Mouse (Mus musculus) limb, embryonic 12.5 days (tissue): ENCODE measurements around the gene Zfp784. TPM values are rescaled to one million over a fixed set of nuclear protein-coding genes. Genes with fewer than 3 reads are reported as not detected.
A peak's percentile ranks its signal among the peaks of the same experiment; 100 is the strongest.
"Not testable (repeated sequence)": the region's sequence is repeated elsewhere in the genome, so short reads cannot be mapped to it uniquely, and the experiment has no call there.

Experiments used
- ATAC-seq: fragments of 200-750 bp; cut with Nextera tagmentation; 2 replicates; pipeline ENCODE4 v1.8.0; 2017; ENCODE audit warnings: low read depth, moderate TSS enrichment; ENCODE audit not compliant: insufficient number of reproducible peaks, insufficient read depth, low FRiP score, low TSS enrichment
- H3K27ac ChIP-seq: fragments of 300-500 bp; sonication (generic); 2 replicates; pipeline ENCODE4 v1.5.1; 2016; ENCODE audit warnings: mild to moderate bottlenecking, moderate library complexity
- H3K27me3 ChIP-seq: fragments of 300-500 bp; sonication (generic); 2 replicates; pipeline ENCODE4 v1.6.1; 2016; ENCODE audit warnings: mild to moderate bottlenecking, moderate library complexity
- H3K36me3 ChIP-seq: fragments of 300-500 bp; sonication (generic); 2 replicates; pipeline ENCODE4 v1.6.1; 2016; ENCODE audit warnings: mild to moderate bottlenecking, moderate library complexity
- H3K4me1 ChIP-seq: fragments of 300-500 bp; sonication (generic); replicated peaks from 2 replicates; pipeline ENCODE4 v1.6.1; 2016
- H3K4me2 ChIP-seq: fragments of 300-500 bp; sonication (generic); 2 replicates; pipeline ENCODE4 v1.6.1; 2016; ENCODE audit warnings: mild to moderate bottlenecking, moderate library complexity
- H3K4me3 ChIP-seq: fragments of 300-500 bp; sonication (generic); replicated peaks from 2 replicates; pipeline ENCODE4 v1.5.1; 2016; ENCODE audit warnings: mild to moderate bottlenecking
- H3K9ac ChIP-seq: fragments of 300-500 bp; sonication (generic); replicated peaks from 2 replicates; pipeline ENCODE4 v1.6.1; 2016; ENCODE audit warnings: mild to moderate bottlenecking, moderate library complexity
- H3K9me3 ChIP-seq: fragments of 300-500 bp; sonication (generic); 2 replicates; pipeline ENCODE4 v1.6.1; 2016; ENCODE audit warnings: mild to moderate bottlenecking, moderate library complexity
- WGBS: fragments of 180-500 bp; shearing (Covaris S2); methylation state at CpG from one replicate; pipeline ENCODE4 v1.1.7; 2016; 5-methylcytosine and 5-hydroxymethylcytosine counted together
- polyA plus RNA-seq: library from polyadenylated mRNA; unstranded; fragments of >200 nt; fragmentation: Nextera tagmentation; extraction: Ambion mirVana; gene quantifications from 2 replicates; pipeline ENCODE4 v1.2.1, GENCODE M21; 2016

Zfp784 gene
- 4.7 and 5.2 TPM in 2 replicates for polyA plus RNA-seq

DNA sequence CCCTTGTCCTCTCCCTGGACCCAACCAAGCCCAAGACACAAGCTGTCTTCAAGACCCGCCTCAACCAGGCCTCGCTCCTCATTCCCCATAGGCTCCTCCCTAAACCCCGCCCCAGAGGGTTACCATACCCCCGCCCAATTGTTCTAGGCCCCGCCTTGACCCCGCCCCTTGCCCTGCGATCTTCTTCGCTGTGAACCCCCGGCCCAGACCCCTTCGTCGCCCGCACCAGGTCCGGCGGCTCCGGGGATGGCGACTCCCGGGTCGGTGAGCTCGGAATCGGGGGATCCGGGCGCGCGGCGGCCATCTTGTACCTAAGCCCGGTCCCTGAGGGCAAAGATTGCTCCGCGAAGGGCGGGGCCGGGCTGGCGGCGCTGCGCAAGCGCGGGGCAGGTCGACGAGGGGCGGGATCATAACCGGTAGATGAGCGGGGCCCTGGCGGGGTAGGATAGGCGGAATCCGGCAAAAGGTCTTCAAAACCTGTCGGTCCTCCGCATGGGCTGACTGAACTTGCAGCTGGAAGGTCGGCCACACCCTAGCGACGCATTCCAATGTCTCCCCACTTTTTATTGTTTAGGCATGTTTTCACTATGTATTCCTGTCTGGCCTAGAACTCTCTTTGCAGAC lies at the start of gene Zfp784:
Zfp784 (minus strand) TSS at position 338 of the 624 bp plus-strand sequence.
- Histone ChIP-seq H3K36me3 (peaks cover 46% of the 10 kb centered on the region), H3K27ac (peak within 1 kb of the TSS; percentile 95), H3K4me1 (peaks cover 5% of the 10 kb centered on the region; the same call in 1 of the 2 replicates), H3K27me3 (no peaks in the 10 kb centered on the region), H3K9me3 (peaks cover 30% of the 10 kb centered on the region; the same call in 1 of the 2 replicates), H3K4me2 (peak within 1 kb of the TSS; percentile 55), H3K4me3 (peak within 1 kb of the TSS; percentile 62), H3K9ac (peak within 1 kb of the TSS; percentile 76)
- peak; percentile 92 for ATAC-seq
- WGBS: under 1% methylated on average over 48 of the region's 48 CpGs

DNA sequence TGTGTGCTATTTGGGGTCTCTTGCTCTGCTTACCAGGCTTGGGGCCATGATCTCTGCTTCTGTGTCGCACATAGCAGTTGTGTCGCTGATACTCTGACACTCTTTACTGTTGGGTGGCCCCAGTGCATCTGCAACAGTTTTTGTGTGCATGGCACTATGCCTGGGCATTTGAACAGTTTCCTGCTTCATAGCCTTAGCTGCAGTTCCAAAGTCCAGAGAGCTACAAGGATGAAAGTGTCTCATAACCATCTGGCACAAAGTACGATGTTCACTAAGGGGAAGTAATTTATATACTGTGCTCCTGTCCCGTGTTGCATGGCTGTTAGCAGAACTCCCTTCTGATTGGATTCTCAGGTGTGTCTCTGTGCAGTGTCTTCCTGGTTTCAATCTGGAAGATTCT lies 49.6 kb upstream of the Zfp784 start:
- Histone ChIP-seq H3K36me3 (peaks cover 90% of the 10 kb centered on the region), H3K9ac (no peak overlapping the region), H3K4me2 (no peak overlapping the region), H3K27me3 (no peaks in the 10 kb centered on the region), H3K9me3 (no peaks in the 10 kb centered on the region), H3K27ac (no peak overlapping the region), H3K4me3 (no peak overlapping the region), H3K4me1 (peaks cover 15% of the 10 kb centered on the region)
- 86% methylated on average over 4 of the region's 4 CpGs for WGBS
- ATAC-seq: no peak

DNA sequence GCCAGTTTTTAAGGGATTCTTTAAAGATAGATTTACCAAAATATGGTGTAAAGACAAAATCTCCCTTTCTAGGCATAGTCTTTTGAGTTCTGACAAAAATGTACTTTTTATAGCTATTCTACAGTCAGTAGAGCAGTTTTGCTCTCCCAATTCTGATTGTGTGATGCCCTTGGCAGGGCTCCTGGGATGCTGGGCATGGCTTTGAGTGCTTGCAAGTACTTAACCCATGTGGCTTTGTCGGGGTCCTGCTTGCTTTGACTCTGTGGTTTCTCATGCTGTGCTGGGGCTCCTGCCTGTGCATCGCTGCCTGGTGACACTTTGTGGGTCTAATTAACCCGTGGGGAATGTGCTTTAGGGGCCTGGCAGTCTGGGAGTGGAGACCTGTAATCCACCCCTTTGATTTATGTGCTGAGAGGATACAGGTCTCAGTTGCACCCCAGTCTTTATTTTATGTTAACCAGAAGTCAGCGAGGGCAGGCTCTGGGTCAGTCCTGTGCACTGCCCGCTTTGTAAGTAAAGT lies 48.7 kb upstream of the Zfp784 start:
- Histone ChIP-seq H3K4me2 (no peak overlapping the region), H3K27me3 (no peaks in the 10 kb centered on the region), H3K27ac (no peak overlapping the region), H3K4me3 (no peak overlapping the region), H3K4me1 (peaks cover 17% of the 10 kb centered on the region), H3K36me3 (peaks cover 84% of the 10 kb centered on the region), H3K9me3 (no peaks in the 10 kb centered on the region), H3K9ac (no peak overlapping the region)
- 25% methylated on average over 5 of the region's 5 CpGs for WGBS
- no peak for ATAC-seq

DNA sequence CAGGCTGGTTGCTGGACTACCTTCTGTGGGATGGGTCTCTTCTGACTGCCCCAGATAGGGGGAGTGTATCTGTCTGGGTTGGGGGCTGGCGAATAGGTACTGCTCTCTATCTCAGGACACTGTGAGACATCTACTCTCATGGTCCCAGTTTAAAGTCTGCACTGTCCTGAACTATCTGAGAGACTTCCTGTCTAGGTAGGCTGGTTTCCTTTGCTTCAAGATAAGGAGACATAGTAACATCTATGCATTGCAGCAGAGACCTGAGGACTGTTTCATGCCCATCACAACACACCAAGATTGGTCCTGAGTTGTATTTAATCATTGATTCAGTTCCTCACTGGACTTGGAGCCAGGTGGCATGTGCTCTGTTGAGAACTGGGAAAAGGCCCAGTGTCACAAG lies 47.3 kb upstream of the Zfp784 start:
- 100% methylated on average over 1 of the region's 1 CpGs for WGBS
- peaks cover 71% of the 10 kb centered on the region for H3K36me3 ChIP-seq
- H3K9ac ChIP-seq: no peak overlapping the region
- ATAC-seq: no peak; the same call in 1 of the 2 replicates
- no peaks in the 10 kb centered on the region for H3K9me3 ChIP-seq
- no peaks in the 10 kb centered on the region for H3K27me3 ChIP-seq
- no peak overlapping the region for H3K4me2 ChIP-seq
- H3K4me1 ChIP-seq: peaks cover 29% of the 10 kb centered on the region
- H3K27ac ChIP-seq: no peak overlapping the region
- no peak overlapping the region for H3K4me3 ChIP-seq

DNA sequence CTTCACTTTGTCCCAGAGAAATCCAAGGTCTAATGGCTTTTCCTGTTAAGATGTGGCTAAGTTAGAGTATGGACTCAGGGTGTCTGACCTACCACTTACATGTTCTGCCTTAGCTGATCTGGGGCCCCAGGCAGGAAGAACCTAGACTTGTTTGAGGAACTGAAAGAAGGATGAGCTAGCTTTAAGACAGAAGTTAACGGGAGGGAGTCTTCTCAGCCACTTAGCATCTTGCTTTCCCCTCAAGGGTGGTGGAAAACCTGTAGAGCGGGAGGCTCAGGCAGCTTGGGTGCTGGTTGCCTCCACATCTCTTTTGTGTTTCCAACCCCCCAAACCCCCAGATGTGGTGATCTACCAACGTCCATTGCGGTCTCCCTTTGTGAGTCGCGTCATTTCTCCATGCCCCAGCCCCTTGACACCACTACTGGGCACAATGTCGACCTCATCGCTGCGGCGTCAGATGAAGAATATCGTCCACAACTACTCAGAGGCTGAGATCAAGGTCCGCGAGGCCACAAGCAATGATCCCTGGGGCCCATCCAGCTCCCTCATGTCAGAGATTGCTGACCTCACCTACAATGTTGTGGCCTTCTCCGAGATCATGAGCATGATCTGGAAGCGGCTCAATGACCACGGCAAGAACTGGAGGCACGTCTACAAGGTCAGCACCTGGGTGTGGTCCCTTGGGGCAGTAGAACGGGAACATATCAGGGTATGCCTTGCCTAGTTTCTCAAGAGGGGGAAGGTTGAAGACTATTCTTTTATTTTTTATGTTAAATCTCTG lies 45.3 kb upstream of the Zfp784 start:
- 92% methylated on average over 18 of the region's 18 CpGs for WGBS
- no peak for ATAC-seq
- Histone ChIP-seq H3K4me1 (peaks cover 29% of the 10 kb centered on the region), H3K27me3 (no peaks in the 10 kb centered on the region), H3K9me3 (no peaks in the 10 kb centered on the region), H3K4me2 (no peak overlapping the region), H3K27ac (no peak overlapping the region), H3K9ac (no peak overlapping the region), H3K4me3 (no peak overlapping the region), H3K36me3 (peaks cover 62% of the 10 kb centered on the region)

DNA sequence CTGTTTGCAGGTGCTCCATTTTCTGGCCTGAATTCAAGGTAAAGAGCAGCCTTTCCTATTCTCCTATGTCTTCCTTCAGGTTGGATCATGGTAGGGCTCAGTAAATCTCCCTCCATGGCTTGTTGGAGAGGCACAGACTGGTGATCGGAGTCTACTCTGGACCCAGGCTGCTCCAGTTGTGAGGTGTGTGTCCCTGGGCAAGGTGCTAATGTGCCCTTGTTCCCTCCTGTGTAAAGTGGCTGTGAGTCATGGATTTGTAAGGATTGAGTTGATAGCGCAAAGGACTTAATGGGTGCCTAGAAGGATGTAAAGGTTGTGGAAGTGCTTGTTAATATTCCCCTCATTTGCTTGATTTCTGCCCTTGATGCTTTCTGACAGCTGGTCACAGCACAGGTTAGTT lies 43.7 kb upstream of the Zfp784 start:
- H3K9ac ChIP-seq: no peak overlapping the region
- peak overlapping the region; percentile 69; the same call in 1 of the 2 replicates for H3K4me2 ChIP-seq
- 97% methylated on average over 2 of the region's 2 CpGs for WGBS
- ATAC-seq: no peak
- no peaks in the 10 kb centered on the region for H3K9me3 ChIP-seq
- no peaks in the 10 kb centered on the region for H3K27me3 ChIP-seq
- H3K36me3 ChIP-seq: peaks cover 63% of the 10 kb centered on the region
- H3K27ac ChIP-seq: no peak overlapping the region
- peaks cover 21% of the 10 kb centered on the region for H3K4me1 ChIP-seq
- H3K4me3 ChIP-seq: no peak overlapping the region

DNA sequence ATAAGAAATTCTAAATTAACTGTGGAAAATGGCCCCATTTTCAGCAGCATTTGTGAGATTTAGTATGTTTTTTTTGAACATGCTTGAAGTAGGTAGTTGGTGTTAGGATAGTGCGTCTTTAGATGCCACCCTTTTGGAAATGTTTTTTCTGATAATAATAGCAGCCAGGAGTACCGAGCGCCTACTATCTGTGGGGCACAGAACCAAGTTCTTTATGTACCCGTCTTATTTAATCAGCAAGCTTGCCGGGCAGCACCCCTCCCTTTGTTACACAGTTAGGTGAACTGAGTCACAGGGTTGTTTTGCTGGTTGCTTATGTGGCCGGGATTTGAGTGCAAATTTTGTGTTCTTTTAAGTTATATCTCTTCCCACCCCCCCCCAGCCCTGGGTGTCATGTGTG lies 43.0 kb upstream of the Zfp784 start:
- peak overlapping the region; percentile 98 for H3K4me3 ChIP-seq
- peak overlapping the region; percentile 69 for H3K4me2 ChIP-seq
- peak overlapping the region; percentile 98 for H3K9ac ChIP-seq
- no peak overlapping the region for H3K27ac ChIP-seq
- 74% methylated on average over 6 of the region's 6 CpGs for WGBS
- H3K9me3 ChIP-seq: no peaks in the 10 kb centered on the region
- no peak for ATAC-seq
- H3K4me1 ChIP-seq: peaks cover 18% of the 10 kb centered on the region
- H3K27me3 ChIP-seq: no peaks in the 10 kb centered on the region
- peaks cover 65% of the 10 kb centered on the region for H3K36me3 ChIP-seq

DNA sequence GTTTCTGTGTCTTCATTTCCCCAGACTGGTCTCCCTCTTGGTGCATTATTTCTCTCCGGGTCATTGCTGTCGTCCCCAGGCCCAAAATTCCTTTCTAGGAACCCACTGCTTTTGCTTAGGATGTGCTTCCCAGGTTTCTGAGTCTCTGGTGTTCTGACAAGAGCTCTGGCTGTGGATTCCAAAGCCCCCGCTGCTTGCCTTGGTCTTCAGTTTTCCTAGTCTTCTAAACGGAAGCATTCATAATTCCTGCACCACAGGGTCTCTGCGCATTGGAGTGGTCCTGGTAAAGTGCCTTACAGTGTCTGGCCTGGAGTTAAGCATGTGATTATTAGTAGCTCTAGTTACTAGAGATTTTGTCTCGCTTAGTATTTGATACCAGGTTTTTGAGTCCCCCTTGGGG lies 42.6 kb upstream of the Zfp784 start:
- Histone ChIP-seq H3K4me1 (peaks cover 14% of the 10 kb centered on the region), H3K9ac (peak overlapping the region; percentile 98), H3K27ac (peak overlapping the region; percentile 94), H3K9me3 (no peaks in the 10 kb centered on the region), H3K4me2 (peak overlapping the region; percentile 69), H3K27me3 (no peaks in the 10 kb centered on the region), H3K36me3 (peaks cover 65% of the 10 kb centered on the region), H3K4me3 (peak overlapping the region; percentile 98)
- WGBS: 12% methylated on average over 6 of the region's 6 CpGs
- ATAC-seq: no peak

DNA sequence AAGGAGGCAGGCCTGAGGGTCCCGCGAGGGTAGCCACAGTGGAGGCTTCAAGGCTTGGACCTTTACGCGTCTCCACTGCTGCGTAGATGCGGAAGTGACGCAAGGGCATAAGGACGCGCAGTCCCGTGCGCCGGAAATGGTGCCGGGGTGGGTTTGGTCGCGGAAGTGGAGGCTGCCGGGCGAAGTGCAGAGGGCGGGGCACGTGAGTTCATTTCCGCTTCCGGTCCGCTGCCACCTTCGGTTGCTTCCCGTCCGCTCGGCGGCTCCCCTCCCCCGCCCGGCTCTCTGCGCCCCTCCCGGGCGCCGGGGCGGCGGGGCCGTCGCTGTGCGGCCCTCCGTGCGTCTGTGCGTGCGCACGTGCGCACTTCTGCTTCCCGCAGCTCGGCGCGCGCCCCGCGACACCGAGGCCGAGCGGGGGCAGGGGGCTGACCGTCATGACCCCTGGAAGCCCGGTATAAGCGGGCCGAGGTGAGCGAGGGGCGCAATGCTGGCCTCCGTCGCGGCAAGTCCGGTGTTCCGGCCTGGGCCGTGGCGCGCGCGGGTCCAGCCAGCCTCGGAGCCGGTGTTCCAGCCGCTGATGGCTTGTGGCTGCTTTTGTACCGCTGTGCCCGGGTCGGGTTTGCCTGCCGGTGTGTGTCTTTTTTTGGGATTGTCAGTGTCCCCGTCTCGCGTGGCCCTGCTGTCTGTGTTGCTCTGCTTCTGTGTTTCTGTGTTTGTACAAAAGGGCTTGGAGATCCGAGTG lies 41.9 kb upstream of the Zfp784 start, which contains the start of gene Epn1:
Epn1 (plus strand) TSS at position 226 of the 742 bp plus-strand sequence.
- no peaks in the 10 kb centered on the region for H3K9me3 ChIP-seq
- H3K4me2 ChIP-seq: peak within 1 kb of the TSS; percentile 69
- peak within 1 kb of the TSS; percentile 94 for H3K27ac ChIP-seq
- peaks cover 14% of the 10 kb centered on the region for H3K4me1 ChIP-seq
- H3K36me3 ChIP-seq: peaks cover 65% of the 10 kb centered on the region
- H3K4me3 ChIP-seq: peak within 1 kb of the TSS; percentile 98
- WGBS: under 1% methylated on average over 81 of the region's 81 CpGs
- no peaks in the 10 kb centered on the region for H3K27me3 ChIP-seq
- peak; percentile 90 for ATAC-seq
- H3K9ac ChIP-seq: peak within 1 kb of the TSS; percentile 98

DNA sequence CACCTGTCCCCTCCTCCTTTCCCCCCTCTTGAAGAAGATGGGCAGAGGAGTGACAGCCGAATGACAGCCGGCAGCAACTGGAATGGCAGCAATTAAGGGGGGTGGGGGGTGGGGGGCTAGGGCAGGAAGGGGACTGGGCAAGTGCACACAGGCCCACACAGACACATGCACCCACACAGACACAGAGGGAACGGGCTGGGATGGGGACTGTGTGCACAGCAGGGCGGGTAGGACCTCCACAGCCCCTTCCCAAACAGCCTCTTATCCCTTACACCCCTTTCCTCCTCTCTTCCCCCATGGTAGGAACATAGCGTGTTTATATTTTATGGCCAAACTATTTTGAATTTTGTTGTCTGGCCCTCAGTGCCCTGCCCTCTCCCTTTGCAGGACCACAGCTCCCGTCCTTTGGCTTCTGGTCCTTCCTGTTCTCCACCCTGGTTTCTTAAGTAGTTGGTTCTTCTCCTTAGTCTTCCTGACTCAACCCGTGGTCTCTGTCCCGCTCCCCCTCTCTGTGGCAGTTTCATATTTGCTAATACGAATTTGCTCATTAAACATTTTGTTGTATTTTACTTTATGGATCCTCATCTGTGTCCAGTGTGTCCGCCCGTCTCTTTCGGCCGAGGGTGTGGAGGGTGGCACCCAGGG lies 41.2 kb upstream of the Zfp784 start:
- Histone ChIP-seq H3K4me2 (peak overlapping the region; percentile 69), H3K27ac (peak overlapping the region; percentile 78), H3K4me1 (peaks cover 14% of the 10 kb centered on the region), H3K36me3 (peaks cover 66% of the 10 kb centered on the region), H3K4me3 (peak overlapping the region; percentile 98), H3K9ac (0 out of 2 replicates have a peak overlapping the region, but pooled peaks have one; percentile 98)
- not testable (repeated sequence) for H3K27me3 ChIP-seq, H3K9me3 ChIP-seq
- WGBS: 44% methylated on average over 10 of the region's 13 CpGs
- peak; percentile 34; the same call in 1 of the 2 replicates for ATAC-seq
